Mouse (Mus musculus): ENCODE measurements at regions not wholly inside any gene's neighbourhood (a gene's known extent, or its start where the extent isn't known, plus 50 kb on each side); places are given as distances from the start of the nearest gene placed in this dataset.
A peak's percentile ranks its signal among the peaks of the same experiment; 100 is the strongest.

DNA sequence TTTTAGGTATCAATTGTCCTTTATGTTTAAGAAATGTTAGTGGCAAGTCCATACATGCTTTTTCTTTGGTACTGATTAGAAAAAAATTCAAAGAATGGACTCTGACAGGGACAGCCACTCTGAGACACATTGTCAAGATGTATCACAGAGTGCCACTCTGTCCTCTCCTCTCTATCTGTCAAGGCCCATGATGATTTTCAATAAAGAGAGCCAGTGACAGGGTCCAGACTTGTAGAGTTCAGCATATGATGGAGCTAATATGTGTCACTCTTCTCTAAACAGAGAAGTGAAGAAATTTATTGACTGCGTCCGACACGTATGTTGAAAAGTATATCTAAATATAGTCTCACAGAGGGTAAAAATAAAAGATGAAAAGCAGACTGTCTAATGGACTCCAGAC is 672.2 kb upstream of the 4930452B06Rik start:
- no peak for DNase-seq (ENCODE audit: low spot score in 2 of 2)

DNA sequence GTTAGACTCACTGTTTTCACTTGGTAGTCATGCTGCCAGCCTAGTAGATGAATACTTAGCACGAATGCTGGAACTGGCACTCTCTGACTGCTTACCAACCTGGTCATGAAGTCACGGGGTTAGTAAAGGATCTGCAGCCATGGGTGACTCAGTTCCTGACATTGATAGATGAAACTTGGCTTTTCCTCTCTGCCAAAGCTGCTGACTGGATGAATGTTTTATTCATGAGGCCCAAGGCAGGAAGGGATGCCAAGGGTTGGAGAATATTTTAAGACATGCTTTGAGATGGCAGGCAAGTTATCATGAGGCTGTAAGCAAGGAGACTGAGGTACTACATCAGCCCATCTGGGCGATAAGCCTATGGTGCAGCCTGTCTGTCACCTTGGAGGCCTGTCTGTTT is 671.1 kb upstream of the 4930452B06Rik start:
- DNase-seq (ENCODE audit: low spot score in 2 of 2): no peak

DNA sequence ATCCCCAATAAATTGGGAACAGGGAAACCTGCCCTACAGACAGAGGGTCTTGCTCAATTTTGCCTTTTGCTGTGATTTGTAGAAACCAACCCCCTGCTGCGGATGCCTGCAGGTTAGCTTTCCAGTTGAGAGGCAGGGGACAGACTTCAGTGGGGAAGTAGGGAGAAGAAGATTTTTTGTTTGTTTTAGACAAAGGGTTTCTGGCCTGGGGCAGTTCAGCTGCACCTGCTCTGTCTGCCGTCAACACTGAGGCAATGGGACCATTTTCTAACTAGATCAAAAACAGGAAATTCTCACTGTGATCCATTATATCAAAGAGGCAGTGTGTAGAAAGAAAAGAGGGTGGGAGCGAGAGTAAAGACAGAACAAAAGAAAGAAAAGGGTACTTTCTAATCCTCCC is 665.6 kb upstream of the 4930452B06Rik start:
- DNase-seq (ENCODE audit: low spot score in 2 of 2): no peak

DNA sequence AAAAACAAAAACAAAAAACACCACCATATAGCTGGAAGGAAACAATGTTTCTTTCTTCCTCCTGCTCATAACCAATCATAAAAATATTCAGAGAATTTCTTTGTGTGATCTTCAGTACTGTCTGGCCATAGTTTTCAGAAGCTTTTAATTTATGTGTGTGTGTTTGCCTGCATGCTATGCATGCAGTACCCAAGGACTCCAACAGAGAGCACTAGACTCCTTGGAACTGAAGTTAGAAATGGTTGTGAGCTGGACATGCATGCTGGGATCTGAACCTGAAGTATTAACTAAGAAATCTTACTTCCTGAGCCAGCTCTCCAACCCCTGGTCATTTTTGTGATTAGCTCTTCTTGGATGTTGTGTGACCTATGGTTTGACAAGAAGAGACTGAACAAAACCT is 664.7 kb upstream of the 4930452B06Rik start:
- DNase-seq (ENCODE audit: low spot score in 2 of 2): no peak

DNA sequence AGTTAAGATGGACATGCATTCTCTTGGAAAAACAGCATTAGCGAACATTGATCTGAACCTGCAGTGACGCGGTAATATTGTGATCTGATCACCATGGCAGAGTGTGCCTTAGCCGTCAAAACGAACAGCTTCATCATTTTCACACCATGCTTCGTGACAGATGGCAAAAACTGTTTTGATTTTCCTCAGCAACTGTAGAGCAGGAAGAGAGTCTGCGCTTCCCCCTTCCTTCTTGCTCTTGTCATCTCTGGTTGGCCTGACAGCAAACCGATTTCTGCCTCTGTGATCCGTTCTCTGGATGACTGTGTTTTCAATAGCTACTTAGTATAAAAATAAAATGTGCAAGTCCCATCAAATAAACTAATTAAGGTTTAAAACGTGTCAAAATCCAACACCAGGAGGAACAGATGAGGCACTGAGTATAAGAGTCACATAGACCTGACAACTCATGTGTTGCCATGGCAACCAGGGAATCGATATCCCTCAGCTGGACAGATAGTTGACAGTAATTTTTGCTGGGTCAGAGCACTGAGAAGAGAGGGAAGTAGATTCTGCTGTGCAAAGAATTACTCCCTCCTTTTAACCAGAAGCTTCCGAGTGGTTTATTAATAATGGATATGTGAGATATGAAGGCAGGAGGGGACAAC is 663.9 kb upstream of the 4930452B06Rik start:
- DNase-seq (ENCODE audit: low spot score in 2 of 2): peak in 1 of 2 experiments; percentile 5

DNA sequence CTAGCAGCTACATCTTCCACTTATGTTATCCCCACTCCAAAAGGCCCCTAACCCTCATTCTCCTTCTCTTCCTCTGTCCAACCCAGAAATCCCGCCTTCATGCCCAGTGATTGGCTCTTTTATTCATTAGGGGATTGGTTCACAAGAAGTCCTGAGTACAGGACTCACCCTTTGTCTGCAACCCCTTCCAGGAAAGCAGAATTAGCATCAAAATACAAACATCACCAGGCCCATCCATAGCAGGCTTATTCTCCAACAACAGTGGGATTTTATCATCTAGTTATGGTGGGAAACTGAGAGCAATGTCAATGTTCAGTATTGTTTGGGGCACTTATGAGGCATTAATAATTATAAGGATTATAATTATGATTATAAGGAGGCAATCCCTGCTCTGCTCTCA is 661.3 kb upstream of the 4930452B06Rik start:
- no peak for DNase-seq (ENCODE audit: low spot score in 2 of 2)

DNA sequence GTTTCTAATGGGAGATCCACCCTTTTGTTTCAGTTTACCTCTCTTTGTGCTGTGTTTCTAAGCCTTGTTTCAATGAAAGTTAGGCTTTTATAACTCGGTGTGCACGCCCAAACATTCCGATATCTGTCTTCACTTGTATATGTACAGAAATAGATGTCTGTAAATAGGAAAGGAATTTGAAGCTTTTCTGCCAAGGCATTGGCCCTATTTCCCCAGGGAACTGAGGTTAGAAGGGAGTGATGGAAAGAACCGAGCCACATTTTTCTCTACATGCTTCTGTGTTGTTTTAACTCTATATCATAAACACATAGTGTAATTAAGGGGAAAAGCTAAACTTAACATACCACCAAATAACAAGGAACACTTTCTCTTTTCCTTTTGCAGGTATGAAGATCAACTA is 653.8 kb upstream of the 4930452B06Rik start:
- no peak for DNase-seq (ENCODE audit: low spot score in 2 of 2)

DNA sequence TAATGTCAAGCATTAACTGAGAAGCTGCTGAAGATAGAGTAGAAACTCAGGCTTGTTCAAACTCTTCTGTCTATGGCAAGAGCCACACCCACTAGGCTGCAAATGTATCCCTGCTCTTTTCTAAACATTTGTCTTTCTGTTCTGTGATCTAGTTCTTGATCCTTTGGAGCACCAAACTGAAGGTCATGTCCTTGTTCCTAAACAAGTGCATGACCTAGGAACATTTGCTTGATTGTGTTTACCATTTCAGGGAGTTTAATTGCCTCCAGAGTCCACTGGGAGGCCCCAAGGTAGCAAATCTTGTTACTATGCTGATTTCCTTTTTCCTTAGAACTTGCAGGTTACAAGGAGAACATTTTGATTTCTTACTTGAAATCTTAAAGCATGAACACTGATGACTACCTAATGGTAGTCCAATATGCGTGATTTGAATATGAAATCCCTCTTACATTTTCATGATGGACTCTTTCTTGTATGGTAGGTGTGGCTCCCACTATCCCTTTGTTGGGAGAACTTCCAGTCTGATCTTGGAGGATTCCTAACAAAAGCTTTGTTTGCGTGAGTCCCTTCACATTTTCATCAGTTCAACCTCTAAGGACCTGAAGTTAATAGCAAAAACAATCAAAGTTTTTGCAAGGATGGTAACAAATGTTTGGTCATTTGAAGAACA is 652.9 kb upstream of the 4930452B06Rik start:
- no peak for DNase-seq (ENCODE audit: low spot score in 2 of 2)

DNA sequence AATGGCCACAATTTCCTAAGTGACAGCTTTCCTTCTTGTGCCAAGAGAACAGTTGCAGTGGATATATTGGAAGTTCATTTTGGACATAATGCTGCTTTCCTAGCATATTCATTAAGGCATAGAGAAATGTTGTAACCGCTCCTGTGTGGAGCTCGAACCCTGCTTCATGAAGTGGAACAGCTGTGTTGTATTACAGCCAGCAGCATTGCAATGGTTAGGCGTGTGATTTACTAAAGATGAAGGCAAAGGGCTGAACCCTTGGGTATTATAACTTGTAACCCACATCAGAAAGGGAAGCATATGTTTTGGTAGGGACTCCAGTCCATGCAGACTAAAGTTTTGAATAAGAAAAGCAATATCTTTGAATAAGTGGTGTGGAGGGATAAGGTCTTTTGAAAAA is 649.2 kb upstream of the 4930452B06Rik start:
- DNase-seq (ENCODE audit: low spot score in 2 of 2): no peak

DNA sequence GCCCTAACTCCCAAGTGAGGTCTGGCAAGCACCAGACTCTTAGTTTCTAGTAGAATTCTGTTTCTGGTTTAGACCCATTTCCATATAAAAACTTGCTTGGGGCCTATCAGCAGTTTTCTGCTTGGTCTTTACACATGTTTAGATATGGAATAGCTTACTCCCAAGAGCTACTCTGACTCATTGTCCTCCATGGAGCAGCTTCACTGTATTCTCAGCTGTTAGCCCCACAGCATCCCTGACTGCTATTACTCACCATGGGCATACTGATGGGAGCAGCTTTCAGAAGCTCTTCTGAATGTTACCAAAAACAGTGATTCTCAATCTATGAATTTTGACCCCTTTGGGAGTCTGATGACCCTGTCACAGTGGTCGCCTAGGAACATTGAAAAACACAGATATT is 630.1 kb upstream of the 4930452B06Rik start:
- DNase-seq (ENCODE audit: low spot score in 2 of 2): no peak

DNA sequence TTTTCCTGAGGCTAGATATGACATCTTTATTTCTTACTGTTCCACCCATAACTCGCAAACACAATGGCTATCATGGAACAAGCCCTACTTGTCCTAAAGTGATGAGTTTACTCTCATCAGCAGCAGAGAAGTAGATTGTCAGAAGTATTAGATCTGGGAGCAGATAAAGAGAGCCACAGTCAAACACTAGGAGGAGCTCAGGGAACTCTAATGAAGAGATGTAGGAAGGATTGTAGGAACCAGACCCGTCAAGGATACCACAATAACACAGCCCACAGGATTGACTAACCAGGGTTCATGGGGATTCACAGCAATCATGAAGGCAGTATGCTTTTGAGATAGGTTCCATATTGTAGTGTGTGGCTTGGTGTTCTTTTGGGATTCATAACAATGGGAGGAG is 628.5 kb upstream of the 4930452B06Rik start:
- DNase-seq (ENCODE audit: low spot score in 2 of 2): no peak

DNA sequence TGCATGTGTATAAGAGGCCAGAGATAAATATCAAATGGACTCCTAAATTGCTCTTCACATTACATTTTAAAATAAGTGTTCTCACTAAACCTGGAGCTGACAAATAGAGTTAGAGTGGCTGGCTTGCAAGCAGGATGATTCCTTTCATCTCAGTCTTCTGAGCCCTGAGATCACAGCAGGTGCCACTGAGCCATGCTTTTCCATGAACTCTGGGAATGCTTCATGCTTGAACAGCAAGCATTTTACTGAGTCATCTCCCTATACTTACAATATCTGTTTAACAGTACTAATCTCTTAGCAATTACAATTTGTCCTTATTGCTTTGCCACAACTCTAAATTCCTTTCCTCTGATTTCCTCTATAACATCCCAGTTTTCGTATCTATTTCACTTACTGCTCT is 622.1 kb upstream of the 4930452B06Rik start:
- no peak for DNase-seq (ENCODE audit: low spot score in 2 of 2)

DNA sequence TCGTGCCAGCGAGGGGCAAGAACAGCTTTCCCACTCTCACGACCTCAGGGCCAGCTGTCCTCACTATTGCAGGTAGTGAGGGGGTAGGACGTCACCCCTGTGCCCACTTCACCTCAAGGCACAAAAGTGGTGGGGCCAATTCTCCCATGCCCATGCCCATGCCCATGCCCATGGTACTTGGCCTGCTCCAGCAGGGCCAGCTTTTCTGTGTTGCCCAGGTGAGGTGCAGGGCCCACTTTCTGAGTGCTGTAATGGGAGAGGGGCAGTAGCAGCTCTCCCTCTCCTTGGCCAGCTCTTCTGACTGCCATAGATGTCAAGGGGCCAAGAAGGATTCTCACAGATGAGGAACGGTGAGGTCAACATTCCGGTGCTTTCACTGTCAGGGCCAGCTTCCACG is 619.6 kb upstream of the 4930452B06Rik start:
- no peak for DNase-seq (ENCODE audit: low spot score in 2 of 2)

DNA sequence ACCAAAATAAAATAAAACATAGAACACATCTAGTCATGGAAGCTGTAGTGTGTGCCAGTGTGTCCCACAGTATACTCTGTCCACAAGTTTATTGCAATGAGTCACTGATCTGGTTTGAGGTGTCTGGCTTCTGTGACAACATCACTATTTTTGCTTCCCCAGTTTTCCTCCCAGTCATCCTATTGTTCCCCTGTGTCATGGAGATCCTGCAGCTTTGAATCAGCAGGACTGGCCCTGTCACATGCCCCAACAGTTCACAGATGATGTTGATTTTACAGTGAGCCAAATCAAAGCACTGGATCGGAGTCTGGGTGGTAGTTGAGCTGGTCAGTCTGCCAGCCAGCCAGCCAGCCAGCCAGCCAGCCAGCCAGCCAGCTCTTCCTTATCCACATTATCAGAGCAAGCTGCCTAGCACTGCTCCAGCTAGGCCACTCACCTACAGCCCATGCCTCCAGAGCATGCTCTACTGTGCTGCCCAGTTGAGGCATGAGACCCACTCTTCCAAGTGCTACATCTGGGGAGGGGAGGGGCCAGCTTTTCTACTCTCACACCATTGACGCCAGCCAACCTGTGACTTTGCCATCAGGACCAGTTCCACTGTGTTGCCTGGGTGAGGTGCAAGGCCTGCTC is 619.1 kb upstream of the 4930452B06Rik start:
- DNase-seq (ENCODE audit: low spot score in 2 of 2): no peak

DNA sequence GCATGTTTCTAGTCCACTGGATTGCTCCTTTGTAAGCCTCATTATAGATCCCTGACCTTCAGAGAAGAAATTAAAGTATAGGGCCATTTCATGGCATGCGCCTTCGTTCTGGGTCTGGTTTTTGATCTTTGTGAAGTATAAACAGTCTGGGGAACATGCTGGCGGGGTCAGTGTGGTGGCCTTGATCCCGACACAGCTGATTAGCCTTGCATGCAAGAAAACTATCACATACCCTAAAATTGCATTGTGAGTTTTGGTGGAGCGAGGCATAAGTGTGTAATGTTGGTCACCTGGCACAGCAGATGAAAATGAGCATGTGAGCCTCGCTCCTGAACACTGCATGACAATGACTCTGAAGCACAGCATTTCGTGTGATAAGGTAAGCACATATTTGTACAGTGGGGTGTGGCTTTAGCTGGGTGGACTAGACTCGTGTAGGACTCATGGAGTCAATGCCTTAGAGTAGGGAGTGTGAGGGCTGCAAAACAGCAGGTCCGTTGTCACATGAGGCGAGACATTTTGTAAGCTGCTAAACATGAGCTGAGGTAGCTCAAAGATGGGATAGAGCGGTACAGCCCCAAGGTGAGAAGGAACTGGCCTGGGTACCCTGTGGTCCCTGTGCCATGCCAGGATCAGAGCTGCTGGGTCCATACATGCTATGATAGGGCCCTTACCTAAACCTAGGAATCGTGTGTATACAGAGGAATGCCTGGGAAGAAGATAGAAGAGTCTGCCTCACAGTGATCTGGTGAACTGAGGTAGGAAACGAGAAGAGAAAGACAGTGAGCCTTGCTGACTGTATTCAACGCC is 601.4 kb upstream of the 4930452B06Rik start:
- DNase-seq (ENCODE audit: low spot score in 2 of 2): no peak

DNA sequence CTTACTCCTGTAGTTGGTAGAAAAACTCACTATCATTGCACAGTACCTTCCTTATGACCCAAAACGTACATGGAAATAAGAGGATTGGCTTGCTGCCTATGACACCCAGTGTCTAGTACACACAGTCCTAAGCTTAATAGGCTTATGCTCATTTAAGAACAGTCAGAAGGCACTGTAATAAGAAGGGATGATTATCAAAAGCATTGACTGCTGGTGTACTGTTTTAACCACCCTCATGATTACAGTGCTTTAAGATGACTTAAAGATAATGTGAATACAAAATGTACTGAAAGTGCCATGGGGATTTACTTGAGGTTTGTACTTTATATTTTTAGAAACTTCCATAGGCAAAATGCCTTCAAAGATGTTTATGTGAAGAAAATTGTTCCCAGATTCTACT is 586.0 kb upstream of the 4930452B06Rik start:
- no peak for DNase-seq (ENCODE audit: low spot score in 2 of 2)

DNA sequence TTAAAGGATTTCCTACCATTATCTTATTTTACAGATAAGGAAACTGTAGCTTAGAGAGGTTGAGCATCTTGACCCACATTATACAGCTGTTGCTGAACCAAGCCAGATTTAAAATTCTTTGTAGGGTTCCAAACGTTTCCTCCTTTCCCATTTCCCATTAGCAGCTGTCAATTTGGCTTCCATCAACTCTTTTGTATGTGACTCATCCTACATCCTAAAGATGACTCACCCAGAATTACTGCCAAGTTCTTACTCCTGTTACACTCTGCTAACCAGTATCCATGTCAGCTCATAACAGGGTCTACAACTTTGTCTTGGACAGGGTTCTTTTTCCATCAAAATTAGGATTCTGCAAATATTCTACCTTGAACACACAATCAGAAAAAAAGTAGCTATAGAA is 579.2 kb upstream of the 4930452B06Rik start:
- no peak for DNase-seq (ENCODE audit: low spot score in 2 of 2)

DNA sequence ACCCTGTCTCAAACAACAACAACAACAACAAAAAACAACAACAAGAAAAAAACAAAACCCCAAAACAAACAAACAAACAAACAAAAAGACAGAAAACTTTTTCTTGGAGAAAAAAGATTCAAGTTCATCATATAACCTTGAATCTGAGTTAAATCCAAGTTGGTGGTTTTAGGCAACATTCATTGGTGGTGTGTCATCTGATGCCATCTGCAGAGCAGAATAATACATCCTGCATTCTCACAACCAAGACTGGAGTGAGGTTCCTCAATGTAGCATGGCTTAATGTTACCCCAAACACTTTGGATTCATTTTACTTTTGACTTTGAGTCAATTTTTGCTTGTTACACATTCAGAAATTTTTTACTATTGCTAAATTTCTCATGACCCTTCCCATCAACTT is 577.3 kb upstream of the 4930452B06Rik start:
- no peak for DNase-seq (ENCODE audit: low spot score in 2 of 2)

DNA sequence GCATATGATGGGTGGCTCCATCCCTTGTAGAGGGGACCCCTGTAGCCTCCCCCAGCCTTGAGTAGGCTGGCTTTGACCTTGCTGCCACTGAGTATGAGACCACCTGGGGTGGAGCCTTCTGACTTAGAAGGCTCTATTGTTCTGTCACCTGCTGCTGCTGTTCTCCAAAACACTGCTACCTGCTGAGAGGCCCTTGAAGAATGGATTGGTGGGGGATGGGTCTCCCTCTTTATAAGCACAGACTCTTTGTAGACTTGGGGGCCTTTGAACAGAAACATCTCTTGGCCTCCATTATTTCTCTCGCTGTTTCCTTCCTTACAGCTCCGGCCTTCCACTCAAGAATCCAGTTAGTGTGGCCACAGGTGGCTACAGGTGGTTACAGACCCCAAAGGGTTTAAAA is 576.1 kb upstream of the 4930452B06Rik start:
- no peak for DNase-seq (ENCODE audit: low spot score in 2 of 2)

DNA sequence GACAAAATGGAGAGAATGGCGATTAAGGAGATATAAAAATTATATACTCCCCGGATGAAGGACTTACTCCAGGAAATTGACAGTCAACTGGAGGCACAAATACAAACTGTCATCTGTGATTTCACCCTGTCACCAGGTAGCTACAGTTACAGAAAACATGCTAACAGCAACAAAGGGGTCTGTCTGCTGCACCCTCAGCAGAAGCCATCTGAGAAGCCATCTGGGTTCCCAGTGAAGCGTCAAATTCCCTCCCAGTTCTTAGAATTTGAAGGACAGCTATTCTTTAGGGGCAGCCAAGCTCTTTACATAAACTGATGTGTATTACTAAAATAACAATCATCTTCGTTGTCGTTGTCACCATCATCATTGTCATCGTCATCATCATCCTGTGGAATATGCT is 561.6 kb upstream of the 4930452B06Rik start:
- DNase-seq (ENCODE audit: low spot score in 2 of 2): no peak

DNA sequence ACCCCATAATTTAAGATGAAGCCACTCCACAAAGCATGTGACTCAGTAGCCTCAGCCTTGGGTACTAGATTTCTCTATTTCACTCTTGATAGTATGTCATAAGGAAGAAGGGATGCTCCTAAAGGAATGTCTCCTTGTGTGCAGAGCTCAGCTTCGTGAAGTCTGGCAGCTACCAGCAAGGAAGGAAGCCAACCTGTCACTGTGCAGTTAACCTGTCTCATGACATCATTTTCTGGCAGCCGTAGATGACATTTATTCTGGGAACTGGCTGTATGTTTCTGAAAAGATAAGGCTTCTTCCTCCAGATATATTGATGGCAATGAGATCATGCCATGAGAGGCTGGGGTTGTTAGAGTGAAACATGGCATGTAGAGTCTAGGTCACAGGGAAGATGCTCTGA is 534.2 kb upstream of the 4930452B06Rik start:
- DNase-seq (ENCODE audit: low spot score in 2 of 2): no peak

DNA sequence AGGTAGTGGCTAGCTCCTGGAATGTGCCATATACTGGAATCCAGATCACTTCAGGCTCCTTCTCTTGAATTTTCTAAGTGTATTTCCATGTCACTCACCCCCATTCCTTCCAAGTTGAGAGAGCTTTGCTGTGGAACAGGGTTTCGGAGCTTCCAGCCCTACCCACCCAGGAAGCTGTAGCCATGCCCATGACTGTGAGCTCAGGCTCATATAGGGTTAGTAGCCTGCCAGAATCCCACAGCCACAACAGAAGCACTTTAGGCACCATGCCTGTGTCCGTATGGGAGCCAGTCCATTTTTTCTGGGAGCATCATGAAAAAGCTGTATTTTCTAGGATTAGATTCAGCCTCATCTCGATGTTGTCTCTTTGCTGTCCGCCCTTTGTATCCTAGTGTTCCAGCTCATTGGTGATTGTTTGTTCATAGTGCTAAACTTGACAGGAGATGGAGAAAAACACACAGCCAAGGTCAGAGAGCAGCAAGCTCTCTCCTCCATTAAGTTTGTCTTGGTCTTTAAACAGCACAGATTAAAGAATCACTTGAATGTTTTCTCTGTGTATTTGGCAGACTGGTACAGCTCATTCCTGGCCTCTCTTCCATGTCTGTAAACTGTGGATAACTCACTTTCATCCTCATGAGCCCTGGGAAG is 526.2 kb upstream of the 4930452B06Rik start:
- DNase-seq (ENCODE audit: low spot score in 2 of 2): no peak
